Mouse (Mus musculus): ENCODE measurements around the gene Nelfcd. TPM values are rescaled to one million over a fixed set of nuclear protein-coding genes. Genes with fewer than 3 reads are reported as not detected.
A peak's percentile ranks its signal among the peaks of the same experiment; 100 is the strongest.

The Nelfcd gene
- polyA plus RNA-seq, 1 experiment, result 55.9 TPM

DNA sequence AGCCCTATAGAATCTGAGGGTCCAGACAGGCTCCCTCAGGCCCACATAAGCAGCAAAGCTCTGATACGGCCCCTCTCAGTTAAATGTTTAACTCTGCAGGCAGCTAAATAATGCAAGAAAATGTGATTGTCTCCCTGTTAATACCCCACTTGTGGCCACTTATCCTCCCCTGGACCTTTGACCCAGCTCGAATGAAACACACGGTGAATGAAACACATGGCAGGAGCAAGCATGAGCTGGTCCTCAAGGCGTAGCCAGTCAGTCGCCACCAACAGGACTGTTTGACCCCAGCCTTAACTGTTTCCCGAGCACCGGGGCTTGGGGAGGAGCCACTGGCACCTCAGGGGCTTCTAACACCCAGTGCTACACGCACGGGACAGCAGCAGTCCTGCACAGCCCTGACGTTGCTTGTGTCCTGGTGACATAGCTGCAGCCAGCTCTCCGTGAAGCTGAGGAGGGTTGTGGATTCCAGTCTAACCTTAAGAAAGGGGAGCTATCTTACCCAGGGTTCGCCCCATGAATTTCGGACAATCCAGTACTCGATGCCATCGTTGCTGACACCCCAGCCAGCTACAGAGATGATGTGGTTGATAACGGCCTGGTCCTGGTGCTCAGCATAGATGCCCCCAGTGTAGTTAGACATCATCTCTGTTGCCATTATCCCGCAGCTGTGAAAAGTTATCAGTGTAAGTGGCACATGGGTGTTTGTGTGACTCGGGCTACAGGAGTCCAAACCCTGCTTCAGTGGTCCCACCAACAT is 12.7 kb downstream of the Nelfcd start:
- Histone ChIP-seq H3K4me1 (ENCODE audit: control insufficient read depth, insufficient read depth, low read length) (no peaks in the 10 kb centered on the region), H3K27ac (ENCODE audit: control insufficient read depth, insufficient read depth, low read depth, low read length, poor library complexity) (no peak overlapping the region), H3K4me3 (replicated peaks; ENCODE audit: control insufficient read depth, low read depth, low read length) (no peak overlapping the region)
- WGBS, result 89% methylated on average over 18 of the region's 18 CpGs
- no peak for TF ChIP-seq CTCF (IDR thresholded peaks at IDR 0.05; ENCODE audit: control insufficient read depth, insufficient read depth, low read length)
- no peak for TF ChIP-seq POLR2A (IDR thresholded peaks at IDR 0.05; ENCODE audit: borderline replicate concordance, control insufficient read depth, low read depth, low read length)

- WGBS, result 93% methylated on average over 10 of the region's 10 CpGs
Observed at GRCm38 (mm10) chr2:174428996-174429591, 13.5 kb downstream of the Nelfcd start.

DNA sequence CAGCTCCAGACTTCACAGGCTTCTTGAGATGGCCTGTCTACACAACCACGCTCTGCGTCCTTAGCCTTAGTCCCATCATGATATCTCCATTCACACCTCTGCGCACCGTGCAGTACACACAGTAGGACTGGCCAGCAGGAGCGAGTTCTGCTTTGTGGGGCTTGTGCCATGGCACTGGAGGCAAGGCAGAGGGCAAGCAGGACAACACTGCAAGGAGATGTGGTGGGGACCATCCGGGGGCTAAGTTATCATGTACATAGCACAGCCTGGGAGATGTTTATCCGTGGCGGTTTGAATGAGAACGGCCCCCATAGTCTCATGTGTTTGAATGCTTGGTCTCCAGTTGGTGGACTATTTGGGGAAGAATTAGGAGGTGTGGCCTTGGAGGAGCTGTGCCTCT is 19.3 kb downstream of the Nelfcd start:
- Histone ChIP-seq H3K27ac (ENCODE audit: control insufficient read depth, insufficient read depth, low read depth, low read length, poor library complexity) (no peak overlapping the region), H3K4me3 (replicated peaks; ENCODE audit: control insufficient read depth, low read depth, low read length) (no peak overlapping the region), H3K4me1 (ENCODE audit: control insufficient read depth, insufficient read depth, low read length) (peaks cover 4% of the 10 kb centered on the region; the same call in 1 of the 2 replicates)
- TF ChIP-seq CTCF (IDR thresholded peaks at IDR 0.05; ENCODE audit: control insufficient read depth, insufficient read depth, low read length), result no peak
- TF ChIP-seq POLR2A (IDR thresholded peaks at IDR 0.05; ENCODE audit: borderline replicate concordance, control insufficient read depth, low read depth, low read length), result no peak
- 90% methylated on average over 9 of the region's 9 CpGs for WGBS

More at GRCm38 (mm10) chr2:174428996-174429591, 13.5 kb downstream of the Nelfcd start:
- no peak overlapping the region for H3K4me3 ChIP-seq (replicated peaks; ENCODE audit: control insufficient read depth, low read depth, low read length)
- H3K4me1 ChIP-seq (ENCODE audit: control insufficient read depth, insufficient read depth, low read length), result no peaks in the 10 kb centered on the region; the same call in 1 of the 2 replicates
- no peak overlapping the region for H3K27ac ChIP-seq (ENCODE audit: control insufficient read depth, insufficient read depth, low read depth, low read length, poor library complexity)
- TF ChIP-seq POLR2A (IDR thresholded peaks at IDR 0.05; ENCODE audit: borderline replicate concordance, control insufficient read depth, low read depth, low read length), result no peak
- TF ChIP-seq CTCF (IDR thresholded peaks at IDR 0.05; ENCODE audit: control insufficient read depth, insufficient read depth, low read length), result no peak

- TF ChIP-seq POLR2A (IDR thresholded peaks at IDR 0.05; ENCODE audit: borderline replicate concordance, control insufficient read depth, low read depth, low read length) (no peak), CTCF (IDR thresholded peaks at IDR 0.05; ENCODE audit: control insufficient read depth, insufficient read depth, low read length) (no peak)
- Histone ChIP-seq H3K27ac (ENCODE audit: control insufficient read depth, insufficient read depth, low read depth, low read length, poor library complexity) (peak overlapping the region; percentile 80), H3K4me1 (ENCODE audit: control insufficient read depth, insufficient read depth, low read length) (peaks cover 6% of the 10 kb centered on the region; the same call in 1 of the 2 replicates), H3K4me3 (replicated peaks; ENCODE audit: control insufficient read depth, low read depth, low read length) (no peak overlapping the region)
- WGBS, result 46% methylated on average over 26 of the region's 26 CpGs
Observed at GRCm38 (mm10) chr2:174436076-174436701, 20.6 kb downstream of the Nelfcd start.

- 60% methylated on average over 7 of the region's 7 CpGs for WGBS
- peak overlapping the region; percentile 80 for H3K27ac ChIP-seq (ENCODE audit: control insufficient read depth, insufficient read depth, low read depth, low read length, poor library complexity)
- peaks cover 6% of the 10 kb centered on the region; the same call in 1 of the 2 replicates for H3K4me1 ChIP-seq (ENCODE audit: control insufficient read depth, insufficient read depth, low read length)
- no peak for TF ChIP-seq POLR2A (IDR thresholded peaks at IDR 0.05; ENCODE audit: borderline replicate concordance, control insufficient read depth, low read depth, low read length)
- TF ChIP-seq CTCF (IDR thresholded peaks at IDR 0.05; ENCODE audit: control insufficient read depth, insufficient read depth, low read length), result no peak
- H3K4me3 ChIP-seq (replicated peaks; ENCODE audit: control insufficient read depth, low read depth, low read length), result peak overlapping the region; percentile 48
Observed at GRCm38 (mm10) chr2:174436916-174437696, 21.5 kb downstream of the Nelfcd start.

DNA sequence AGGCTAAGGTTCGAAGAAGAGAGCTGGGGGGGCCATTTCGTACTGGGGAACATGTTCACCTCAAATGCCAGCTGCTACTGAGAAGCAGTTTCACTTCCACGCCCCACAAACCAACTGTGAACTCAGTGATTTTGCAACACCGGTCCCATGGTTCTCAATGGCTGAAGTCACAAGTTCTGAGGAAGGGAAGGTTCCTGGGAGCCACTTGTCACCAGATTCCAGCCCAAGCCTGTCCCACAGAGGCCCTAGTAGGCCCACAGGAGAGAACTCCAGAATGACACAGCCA is 22.0 kb downstream of the Nelfcd start:
- 21% methylated on average over 4 of the region's 4 CpGs for WGBS
- peak overlapping the region; percentile 80 for H3K4me3 ChIP-seq (replicated peaks; ENCODE audit: control insufficient read depth, low read depth, low read length)
- H3K27ac ChIP-seq (ENCODE audit: control insufficient read depth, insufficient read depth, low read depth, low read length, poor library complexity), result peak overlapping the region; percentile 80
- no peak for TF ChIP-seq CTCF (IDR thresholded peaks at IDR 0.05; ENCODE audit: control insufficient read depth, insufficient read depth, low read length)
- no peak for TF ChIP-seq POLR2A (IDR thresholded peaks at IDR 0.05; ENCODE audit: borderline replicate concordance, control insufficient read depth, low read depth, low read length)
- H3K4me1 ChIP-seq (ENCODE audit: control insufficient read depth, insufficient read depth, low read length), result peaks cover 6% of the 10 kb centered on the region; the same call in 1 of the 2 replicates

GRCm38 (mm10) chr2:174438181-174438580 is 22.6 kb downstream of the Nelfcd start:
- H3K4me3 ChIP-seq (replicated peaks; ENCODE audit: control insufficient read depth, low read depth, low read length), result peak overlapping the region; percentile 80
- peaks cover 6% of the 10 kb centered on the region; the same call in 1 of the 2 replicates for H3K4me1 ChIP-seq (ENCODE audit: control insufficient read depth, insufficient read depth, low read length)
- peak overlapping the region; percentile 80 for H3K27ac ChIP-seq (ENCODE audit: control insufficient read depth, insufficient read depth, low read depth, low read length, poor library complexity)
- 56% methylated on average over 11 of the region's 11 CpGs for WGBS
- TF ChIP-seq CTCF (IDR thresholded peaks at IDR 0.05; ENCODE audit: control insufficient read depth, insufficient read depth, low read length) (no peak), POLR2A (IDR thresholded peaks at IDR 0.05; ENCODE audit: borderline replicate concordance, control insufficient read depth, low read depth, low read length) (no peak)

All from bone marrow, adult 2 months (tissue).